Mouse (Mus musculus): ENCODE measurements around the gene Fah. TPM values are rescaled to one million over a fixed set of nuclear protein-coding genes. Genes with fewer than 3 reads are reported as not detected.

The Fah gene
- 9.9 and 14.7 TPM in 2 replicates for polyA plus RNA-seq (2016; fragmentation: Nextera tagmentation; extraction: Ambion mirVana)

GRCm38 (mm10) chr7:84606293-84606749 lies at the start of gene Fah:
Fah (minus strand) TSS chr7:84606722.
- H3K27me3 ChIP-seq (ENCODE audit: insufficient read depth, poor library complexity, severe bottlenecking): 0 out of 2 replicates have a peak, but pooled peaks cover 5% of the 10 kb centered on the region
- DNase-seq (ENCODE audit: low spot score): peak; percentile 77
- peak within 1 kb of the TSS; percentile 80 for H3K4me3 ChIP-seq
- peaks cover 8% of the 10 kb centered on the region for H3K4me1 ChIP-seq
- no peaks in the 10 kb centered on the region for H3K9me3 ChIP-seq
- H3K36me3 ChIP-seq: no peaks in the 10 kb centered on the region
- H3K27ac ChIP-seq: peak within 1 kb of the TSS; percentile 80
- 1% methylated on average over 10 of the region's 10 CpGs for WGBS

GRCm38 (mm10) chr7:84652740-84653139 lies 46.2 kb upstream of the Fah start:
- Histone ChIP-seq H3K27ac (no peak overlapping the region), H3K36me3 (no peaks in the 10 kb centered on the region), H3K4me1 (peaks cover 5% of the 10 kb centered on the region; the same call in 1 of the 2 replicates), H3K4me3 (no peak overlapping the region), H3K9me3 (no peaks in the 10 kb centered on the region), H3K27me3 (ENCODE audit: insufficient read depth, poor library complexity, severe bottlenecking) (no peaks in the 10 kb centered on the region)
- no peak for DNase-seq (ENCODE audit: low spot score)
- WGBS: 83% methylated on average over 2 of the region's 2 CpGs

- no peak overlapping the region for H3K4me3 ChIP-seq
- DNase-seq (ENCODE audit: low spot score): no peak
- no peaks in the 10 kb centered on the region for H3K36me3 ChIP-seq
- H3K9me3 ChIP-seq: no peaks in the 10 kb centered on the region
- 72% methylated on average over 2 of the region's 2 CpGs for WGBS
- H3K27me3 ChIP-seq (ENCODE audit: insufficient read depth, poor library complexity, severe bottlenecking): no peaks in the 10 kb centered on the region
- H3K27ac ChIP-seq: no peak overlapping the region
- peaks cover 5% of the 10 kb centered on the region; the same call in 1 of the 2 replicates for H3K4me1 ChIP-seq
Measured at GRCm38 (mm10) chr7:84651987-84652321, 45.4 kb upstream of the Fah start.

- Histone ChIP-seq H3K4me3 (no peak overlapping the region), H3K9me3 (no peaks in the 10 kb centered on the region), H3K4me1 (peaks cover 5% of the 10 kb centered on the region; the same call in 1 of the 2 replicates), H3K36me3 (no peaks in the 10 kb centered on the region), H3K27me3 (ENCODE audit: insufficient read depth, poor library complexity, severe bottlenecking) (no peaks in the 10 kb centered on the region), H3K27ac (no peak overlapping the region)
- WGBS: 71% methylated on average over 4 of the region's 4 CpGs
- DNase-seq (ENCODE audit: low spot score): peak; percentile 82
Measured at GRCm38 (mm10) chr7:84651303-84651986, 44.9 kb upstream of the Fah start.

- no peaks in the 10 kb centered on the region for H3K9me3 ChIP-seq
Measured at GRCm38 (mm10) chr7:84649016-84649415, 42.5 kb upstream of the Fah start.

GRCm38 (mm10) chr7:84646256-84646655 lies 39.7 kb upstream of the Fah start:
- WGBS: 83% methylated on average over 1 of the region's 1 CpGs
- Histone ChIP-seq H3K27me3 (ENCODE audit: insufficient read depth, poor library complexity, severe bottlenecking) (no peaks in the 10 kb centered on the region), H3K27ac (no peak overlapping the region), H3K36me3 (no peaks in the 10 kb centered on the region), H3K9me3 (no peaks in the 10 kb centered on the region), H3K4me1 (peaks cover 3% of the 10 kb centered on the region; the same call in 1 of the 2 replicates), H3K4me3 (no peak overlapping the region)
- DNase-seq (ENCODE audit: low spot score): no peak

More at GRCm38 (mm10) chr7:84649016-84649415, 42.5 kb upstream of the Fah start:
- Histone ChIP-seq H3K27ac (no peak overlapping the region), H3K4me1 (peaks cover 5% of the 10 kb centered on the region; the same call in 1 of the 2 replicates), H3K27me3 (ENCODE audit: insufficient read depth, poor library complexity, severe bottlenecking) (no peaks in the 10 kb centered on the region), H3K4me3 (no peak overlapping the region), H3K36me3 (no peaks in the 10 kb centered on the region)
- no peak for DNase-seq (ENCODE audit: low spot score)
- 87% methylated on average over 2 of the region's 2 CpGs for WGBS

- no peak for DNase-seq (ENCODE audit: low spot score)
- Histone ChIP-seq H3K27me3 (ENCODE audit: insufficient read depth, poor library complexity, severe bottlenecking) (no peaks in the 10 kb centered on the region), H3K9me3 (no peaks in the 10 kb centered on the region), H3K36me3 (no peaks in the 10 kb centered on the region), H3K4me1 (no peaks in the 10 kb centered on the region; the same call in 1 of the 2 replicates), H3K4me3 (no peak overlapping the region), H3K27ac (no peak overlapping the region)
- 74% methylated on average over 6 of the region's 6 CpGs for WGBS
Measured at GRCm38 (mm10) chr7:84643270-84643998, 36.9 kb upstream of the Fah start.

- DNase-seq (ENCODE audit: low spot score): no peak
- Histone ChIP-seq H3K4me3 (no peak overlapping the region), H3K4me1 (no peaks in the 10 kb centered on the region; the same call in 1 of the 2 replicates), H3K27me3 (ENCODE audit: insufficient read depth, poor library complexity, severe bottlenecking) (no peaks in the 10 kb centered on the region), H3K36me3 (no peaks in the 10 kb centered on the region), H3K9me3 (no peaks in the 10 kb centered on the region), H3K27ac (no peak overlapping the region)
- whole genome bisulfite sequencing: 82% methylated on average over 6 of the region's 6 CpGs
Measured at GRCm38 (mm10) chr7:84642159-84642928, 35.8 kb upstream of the Fah start.

GRCm38 (mm10) chr7:84636939-84637338 lies 30.4 kb upstream of the Fah start:
- Histone ChIP-seq H3K4me3 (no peak overlapping the region), H3K27ac (no peak overlapping the region), H3K27me3 (ENCODE audit: insufficient read depth, poor library complexity, severe bottlenecking) (no peaks in the 10 kb centered on the region), H3K36me3 (peaks cover 14% of the 10 kb centered on the region; the same call in 1 of the 2 replicates), H3K9me3 (no peaks in the 10 kb centered on the region), H3K4me1 (no peaks in the 10 kb centered on the region; the same call in 1 of the 2 replicates)
- no peak for DNase-seq (ENCODE audit: low spot score)

- Histone ChIP-seq H3K36me3 (peaks cover 37% of the 10 kb centered on the region), H3K27ac (no peak overlapping the region), H3K4me1 (no peaks in the 10 kb centered on the region), H3K4me3 (no peak overlapping the region), H3K27me3 (ENCODE audit: insufficient read depth, poor library complexity, severe bottlenecking) (no peaks in the 10 kb centered on the region), H3K9me3 (no peaks in the 10 kb centered on the region)
- WGBS: 73% methylated on average over 3 of the region's 3 CpGs
- DNase-seq (ENCODE audit: low spot score): no peak
Measured at GRCm38 (mm10) chr7:84631878-84632277, 25.4 kb upstream of the Fah start.

- DNase-seq (ENCODE audit: low spot score): no peak
- Histone ChIP-seq H3K36me3 (peaks cover 31% of the 10 kb centered on the region), H3K27me3 (ENCODE audit: insufficient read depth, poor library complexity, severe bottlenecking) (no peaks in the 10 kb centered on the region), H3K9me3 (no peaks in the 10 kb centered on the region), H3K4me3 (no peak overlapping the region), H3K4me1 (no peaks in the 10 kb centered on the region), H3K27ac (no peak overlapping the region)
- 94% methylated on average over 4 of the region's 4 CpGs for WGBS
Measured at GRCm38 (mm10) chr7:84623718-84624117, 17.2 kb upstream of the Fah start.

GRCm38 (mm10) chr7:84620956-84621355 lies 14.4 kb upstream of the Fah start:
- DNase-seq (ENCODE audit: low spot score): no peak
- Histone ChIP-seq H3K36me3 (peaks cover 40% of the 10 kb centered on the region), H3K4me1 (no peaks in the 10 kb centered on the region), H3K4me3 (no peak overlapping the region), H3K9me3 (no peaks in the 10 kb centered on the region), H3K27ac (no peak overlapping the region), H3K27me3 (ENCODE audit: insufficient read depth, poor library complexity, severe bottlenecking) (no peaks in the 10 kb centered on the region)
- WGBS: 90% methylated on average over 3 of the region's 3 CpGs

- H3K4me1 ChIP-seq: no peaks in the 10 kb centered on the region
- H3K27me3 ChIP-seq (ENCODE audit: insufficient read depth, poor library complexity, severe bottlenecking): no peaks in the 10 kb centered on the region
- H3K36me3 ChIP-seq: peaks cover 27% of the 10 kb centered on the region
- H3K4me3 ChIP-seq: no peak overlapping the region
- H3K27ac ChIP-seq: no peak overlapping the region
- no peaks in the 10 kb centered on the region for H3K9me3 ChIP-seq
- DNase-seq (ENCODE audit: low spot score): peak; percentile 35
- WGBS: 90% methylated on average over 2 of the region's 2 CpGs
Measured at GRCm38 (mm10) chr7:84618951-84619350, 12.4 kb upstream of the Fah start.
